Mouse (Mus musculus) induced T-regulatory cell, adult 2 months (primary cell): ENCODE measurements at regions not wholly inside any gene's neighbourhood (a gene's known extent, or its start where the extent isn't known, plus 50 kb on each side); places are given as distances from the start of the nearest gene placed in this dataset.

Experiments used
- DNase-seq: peaks from one replicate; pipeline ENCODE4 v3.0.0-alpha.2; 2012; ENCODE audit warnings: low read depth

- DNase-seq: no peak
These were observed 154.4 kb upstream of the Lmcd1 start for GRCm38 (mm10) chr6:112119180-112119579.

GRCm38 (mm10) chr6:112133522-112133921 is 140.0 kb upstream of the Lmcd1 start:
- DNase-seq: peak; percentile 3

GRCm38 (mm10) chr6:112152535-112153364 is 120.8 kb upstream of the Lmcd1 start:
- DNase-seq: no peak

GRCm38 (mm10) chr6:112167487-112167886 is 106.1 kb upstream of the Lmcd1 start:
- no peak for DNase-seq

- no peak for DNase-seq
These were observed 97.2 kb upstream of the Lmcd1 start for GRCm38 (mm10) chr6:112176344-112176743.

GRCm38 (mm10) chr6:112187636-112188035 is 85.9 kb upstream of the Lmcd1 start:
- no peak for DNase-seq

GRCm38 (mm10) chr6:112191032-112191431 is 82.5 kb upstream of the Lmcd1 start:
- DNase-seq: peak; percentile 19

GRCm38 (mm10) chr6:112197445-112197844 is 76.1 kb upstream of the Lmcd1 start:
- DNase-seq: peak; percentile 55

- DNase-seq: no peak
These were observed 74.3 kb upstream of the Lmcd1 start for GRCm38 (mm10) chr6:112199241-112199640.

- no peak for DNase-seq
These were observed 71.4 kb upstream of the Lmcd1 start for GRCm38 (mm10) chr6:112202120-112202519.

GRCm38 (mm10) chr6:112203321-112203720 is 70.2 kb upstream of the Lmcd1 start:
- DNase-seq: no peak

- DNase-seq: no peak
These were observed 68.6 kb upstream of the Lmcd1 start for GRCm38 (mm10) chr6:112204956-112205355.

- no peak for DNase-seq
These were observed 68.0 kb upstream of the Lmcd1 start for GRCm38 (mm10) chr6:112205420-112205995.

GRCm38 (mm10) chr6:112207229-112207628 is 66.3 kb upstream of the Lmcd1 start:
- peak; percentile 47 for DNase-seq

GRCm38 (mm10) chr6:112210238-112210950 is 63.2 kb upstream of the Lmcd1 start:
- no peak for DNase-seq

- no peak for DNase-seq
These were observed 56.7 kb upstream of the Lmcd1 start for GRCm38 (mm10) chr6:112216868-112217267.

GRCm38 (mm10) chr6:112218248-112218647 is 55.3 kb upstream of the Lmcd1 start:
- no peak for DNase-seq

GRCm38 (mm10) chr6:112219641-112220040 is 53.9 kb upstream of the Lmcd1 start:
- no peak for DNase-seq

- DNase-seq: no peak
These were observed 53.4 kb upstream of the Lmcd1 start for GRCm38 (mm10) chr6:112220149-112220548.

GRCm38 (mm10) chr6:112221373-112221772 is 52.2 kb upstream of the Lmcd1 start:
- DNase-seq: no peak

- DNase-seq: no peak
These were observed 50.2 kb upstream of the Lmcd1 start for GRCm38 (mm10) chr6:112223325-112223724.
